Mouse (Mus musculus) urinary bladder, postnatal 4 days (tissue): ENCODE measurements at regions not wholly inside any gene's neighbourhood (a gene's known extent, or its start where the extent isn't known, plus 50 kb on each side); places are given as distances from the start of the nearest gene placed in this dataset.

Experiments
- DNase-seq, 2 experiments: peaks; one replicate each; pipeline ENCODE4 v3.0.0; 2021 to 2022; ENCODE audit warnings: low spot score in 2 of 2

DNA sequence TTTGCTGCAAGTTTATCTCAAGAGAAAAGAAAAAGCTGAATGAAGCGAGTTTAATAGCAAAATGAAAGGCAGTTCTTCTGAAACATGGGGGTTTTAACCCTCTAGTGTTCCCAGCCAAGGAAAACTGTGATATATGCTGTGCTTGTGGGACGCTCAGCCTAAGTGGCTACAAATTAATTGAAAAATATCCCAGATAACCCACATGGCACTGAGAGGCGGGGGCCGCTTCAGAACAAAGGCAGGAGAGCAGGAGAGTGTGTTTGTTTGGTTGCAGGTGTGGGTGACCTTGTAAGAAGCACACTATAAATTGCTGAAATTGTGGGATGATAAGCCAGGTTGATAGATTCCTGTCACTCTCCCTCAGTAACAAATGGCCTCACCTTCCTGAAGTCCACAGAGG is 154.7 kb upstream of the Mpped2 start:
- no peak for DNase-seq

- DNase-seq: no peak
Observed at GRCm38 (mm10) chr2:106540176-106540575, 152.9 kb upstream of the Mpped2 start.

DNA sequence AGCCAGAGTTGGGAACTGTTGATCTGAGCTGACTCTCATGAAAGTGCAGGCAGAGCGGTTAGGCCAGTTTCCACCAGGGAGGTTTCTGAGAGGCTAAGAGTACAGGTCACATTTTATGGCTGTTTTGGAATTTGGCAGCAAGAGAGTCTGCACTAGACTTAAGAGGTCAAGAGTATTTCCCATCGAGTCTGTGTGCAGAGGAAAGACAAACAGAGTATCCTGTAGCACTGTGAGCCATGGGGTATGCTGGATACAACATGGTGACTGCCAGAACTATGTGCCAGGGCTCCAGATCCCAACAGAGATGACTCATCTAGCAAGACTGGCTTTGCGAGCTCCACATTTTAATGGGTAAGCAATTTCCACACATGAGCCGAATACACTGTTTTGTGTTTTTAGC is 146.0 kb upstream of the Mpped2 start:
- no peak for DNase-seq

DNA sequence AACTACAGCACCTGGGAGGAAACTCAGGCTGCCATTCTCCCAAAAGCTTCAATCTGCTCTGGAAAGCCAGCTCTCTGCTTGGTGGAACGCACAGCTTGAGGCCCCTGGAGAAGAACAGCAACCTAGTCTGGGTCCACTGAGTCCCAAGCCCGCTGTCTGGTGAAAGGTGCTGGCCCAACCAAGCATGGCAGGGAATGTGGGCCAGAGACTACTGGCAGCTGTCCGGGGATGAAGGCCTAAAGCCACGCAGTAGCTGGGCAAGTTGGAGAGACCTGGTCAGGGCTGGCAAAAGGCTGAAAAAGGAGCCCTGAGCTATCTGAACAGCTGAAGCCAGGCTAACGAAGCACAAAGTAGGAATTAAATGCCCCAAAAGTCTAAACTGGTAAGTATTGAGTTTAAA is 139.4 kb upstream of the Mpped2 start:
- no peak for DNase-seq

DNA sequence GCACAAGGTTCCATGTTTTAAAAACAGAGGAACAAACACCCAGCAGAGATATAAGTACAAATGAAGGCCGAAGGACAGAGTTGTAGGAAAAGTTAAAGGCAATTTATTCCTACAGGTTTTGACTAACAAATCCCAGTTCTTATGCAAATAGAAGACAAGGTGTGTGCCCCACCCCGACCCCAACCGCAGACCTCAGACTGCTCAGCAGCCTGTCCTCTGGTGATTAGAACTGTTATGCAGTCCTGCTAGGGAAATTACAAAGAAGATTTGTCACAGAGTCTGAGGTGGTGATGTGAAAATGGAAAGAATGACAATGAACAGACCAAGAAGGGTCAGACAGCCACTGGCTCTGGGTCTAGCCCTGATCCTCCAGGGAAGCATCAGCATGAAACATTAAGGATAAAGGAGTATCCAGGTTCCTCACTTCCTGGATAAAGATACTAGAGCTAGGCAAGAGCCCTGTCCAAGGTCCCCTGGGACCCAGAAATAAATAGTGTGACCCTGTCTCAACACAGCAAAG is 131.4 kb upstream of the Mpped2 start:
- DNase-seq: no peak

- DNase-seq: no peak
Observed at GRCm38 (mm10) chr2:106570226-106570625, 122.8 kb upstream of the Mpped2 start.

DNA sequence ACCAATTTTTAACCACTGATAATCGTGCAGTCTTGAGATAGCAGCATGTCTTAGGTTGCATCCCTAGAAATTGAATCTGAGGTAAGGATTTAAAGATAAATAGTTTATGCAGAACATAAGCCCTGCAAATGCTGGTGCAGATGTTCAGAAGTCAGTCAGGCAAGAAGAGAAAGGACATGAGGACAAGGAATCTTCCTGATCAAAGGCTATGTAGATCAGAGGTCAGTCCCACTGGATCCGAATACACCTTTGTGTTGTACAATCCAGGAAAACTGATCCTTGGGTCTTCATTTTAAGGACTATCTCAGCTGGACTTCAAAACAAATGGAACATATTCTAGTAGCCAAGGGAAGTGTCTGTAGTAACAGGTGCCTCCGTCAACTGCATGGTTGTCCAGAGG is 121.7 kb upstream of the Mpped2 start:
- DNase-seq: no peak

DNA sequence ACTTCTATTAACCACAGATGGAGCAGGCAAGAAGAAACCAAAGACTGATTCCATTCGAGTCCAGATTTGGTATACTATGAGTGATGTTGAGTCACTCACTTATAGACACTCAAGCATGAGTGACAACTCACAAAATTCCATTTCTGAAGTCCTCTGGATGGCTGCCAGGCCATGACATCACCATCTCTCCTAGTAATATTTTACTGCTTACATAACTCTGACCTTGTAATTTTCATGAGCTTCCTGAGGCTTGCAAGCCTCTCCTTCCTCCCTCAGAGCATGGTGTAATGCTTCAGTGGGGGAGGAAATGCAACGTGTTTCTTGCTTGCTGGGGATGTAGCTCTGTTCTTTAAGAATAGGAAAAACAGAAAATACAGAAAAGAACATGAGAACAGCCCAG is 121.2 kb upstream of the Mpped2 start:
- no peak for DNase-seq

DNA sequence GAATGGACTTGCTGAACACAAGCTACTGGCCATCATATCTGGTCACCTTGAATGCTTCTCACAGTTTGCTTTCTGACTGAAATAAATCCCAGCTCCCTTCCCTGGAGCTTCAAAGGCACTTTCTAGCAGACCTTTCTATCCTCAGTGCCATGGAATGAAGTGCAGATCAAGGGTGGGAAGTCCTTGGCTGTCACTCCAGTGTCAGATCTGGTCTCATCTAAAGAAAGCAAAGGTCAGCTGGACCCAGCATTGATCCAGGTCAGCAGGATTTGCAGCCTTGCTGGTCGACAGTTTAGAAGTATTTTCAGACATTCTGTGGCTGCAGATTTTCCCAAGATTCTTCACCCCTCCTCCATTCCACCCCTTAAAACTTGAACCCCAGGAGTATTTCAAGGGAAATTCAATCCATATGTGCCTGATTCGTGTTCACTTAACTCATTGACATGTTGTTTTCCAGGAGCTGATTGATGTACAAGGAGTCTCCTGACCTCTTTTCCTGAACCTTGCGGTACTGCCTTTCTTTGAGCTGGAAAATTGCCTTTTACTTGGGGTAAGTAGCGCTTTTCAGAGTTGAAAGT is 116.2 kb upstream of the Mpped2 start:
- DNase-seq: no peak

GRCm38 (mm10) chr2:106578062-106578461 is 115.0 kb upstream of the Mpped2 start:
- no peak for DNase-seq

DNA sequence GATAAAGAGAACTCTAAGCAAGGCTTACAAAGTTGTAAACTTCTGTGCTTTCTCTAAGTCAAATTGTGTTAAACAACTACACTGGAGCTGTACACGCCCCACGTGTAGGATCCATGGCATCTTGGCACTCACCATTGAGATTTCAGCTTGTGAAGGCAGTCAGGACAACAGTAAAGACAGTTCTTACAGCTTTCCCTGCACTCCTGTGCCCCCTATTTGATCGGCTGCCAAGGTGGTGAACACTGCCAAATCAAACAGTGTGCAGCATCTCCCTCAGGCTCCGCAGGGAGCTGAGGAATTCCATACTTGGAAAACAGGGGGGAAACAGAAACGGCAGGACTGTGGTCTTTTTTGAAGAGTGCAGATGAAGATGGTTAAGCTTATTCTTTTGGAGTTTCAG is 112.4 kb upstream of the Mpped2 start:
- DNase-seq: peak in 1 of 2 experiments; percentile 25

GRCm38 (mm10) chr2:106621251-106621650 is 71.8 kb upstream of the Mpped2 start:
- no peak for DNase-seq

DNA sequence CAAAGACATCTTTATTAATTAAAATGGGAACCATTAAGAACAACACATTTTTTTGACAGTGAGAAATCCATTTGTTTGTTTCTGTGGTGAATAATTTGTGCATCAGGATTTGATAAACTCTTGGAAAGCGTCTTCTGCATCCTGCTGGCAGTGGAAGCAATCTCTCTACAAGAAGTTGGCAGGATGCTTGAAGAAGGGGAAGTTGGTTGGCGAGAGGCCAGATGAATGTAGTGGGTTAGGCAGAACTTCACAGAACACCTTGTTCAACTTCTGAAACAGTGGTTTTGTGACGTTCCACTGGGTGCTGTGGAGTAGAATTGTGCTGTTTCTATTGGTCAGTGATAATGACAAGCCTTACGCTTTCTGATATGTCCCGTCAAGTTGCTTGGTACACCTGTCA is 70.7 kb upstream of the Mpped2 start:
- no peak for DNase-seq

DNA sequence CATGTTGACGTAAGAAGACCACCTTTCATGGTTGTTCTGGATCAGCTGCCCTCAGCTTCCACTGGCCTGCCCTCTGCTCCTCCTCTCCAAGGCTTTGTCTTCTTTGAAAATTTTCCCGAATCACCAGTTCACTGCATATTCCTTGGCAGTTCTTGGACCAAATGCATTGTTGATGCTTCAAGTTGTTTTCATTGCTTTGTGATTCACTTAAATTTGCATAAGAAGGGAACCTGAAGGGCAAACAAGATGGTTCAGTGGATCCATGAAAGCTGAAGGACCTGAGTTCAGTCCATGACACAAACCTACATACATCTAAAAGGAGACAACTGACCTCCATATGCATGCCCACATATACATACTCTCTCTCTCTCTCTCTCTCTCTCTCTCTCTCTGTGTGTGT is 69.4 kb upstream of the Mpped2 start:
- DNase-seq: no peak

DNA sequence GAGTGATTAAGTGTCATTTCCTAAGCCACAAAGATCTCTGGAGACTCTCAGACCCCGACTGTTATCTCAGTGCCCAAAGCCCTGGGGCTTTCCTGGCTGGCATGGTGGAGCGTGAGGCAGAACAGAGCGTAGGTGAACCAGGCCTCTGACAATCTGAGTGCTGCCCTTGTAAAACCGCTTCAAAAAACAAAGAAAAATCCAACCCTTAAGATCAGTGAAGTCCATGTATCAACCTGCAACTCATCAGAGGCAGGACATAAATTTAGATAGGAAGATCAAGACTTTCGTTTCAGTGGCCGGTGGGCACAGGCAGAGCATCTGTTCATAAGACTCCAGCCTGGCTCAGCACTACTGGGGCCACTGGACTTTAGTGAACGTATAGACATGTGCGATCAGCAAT is 61.1 kb upstream of the Mpped2 start:
- DNase-seq: no peak
